Mouse (Mus musculus) right cerebral cortex, postnatal 25 days (tissue): ENCODE data around the gene Sox5.

ENCODE experiments used
- DNase-seq: peaks from one replicate; pipeline ENCODE4 v3.0.0; 2022

Sox5 gene

GRCm38 (mm10) chr6:143900871-143901270, 880.9 kb downstream of the Sox5 start:
- DNase-seq = no peak

- no peak for DNase-seq
These were observed 886.7 kb downstream of the Sox5 start for GRCm38 (mm10) chr6:143895092-143895491.

DNA sequence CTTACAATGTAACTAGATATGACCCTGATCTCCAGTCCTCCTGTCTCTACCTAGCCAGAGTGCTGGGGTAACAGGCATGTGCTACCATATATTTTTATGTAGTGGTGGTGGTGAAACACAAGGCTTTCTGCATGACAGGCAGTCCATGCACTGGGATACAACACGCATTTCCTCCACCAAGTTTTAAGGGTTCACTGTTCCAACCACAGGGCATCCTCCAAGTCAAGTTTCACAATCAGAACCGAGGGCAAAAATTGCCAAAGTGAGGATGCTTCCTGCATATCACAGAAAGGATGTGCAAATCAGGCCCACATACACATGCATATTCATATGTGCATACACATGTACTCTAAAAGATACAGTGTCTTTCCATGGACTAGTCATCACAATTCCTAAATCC, 888.9 kb downstream of the Sox5 start:
- DNase-seq = no peak

GRCm38 (mm10) chr6:143888556-143888955, 893.2 kb downstream of the Sox5 start:
- DNase-seq = no peak

GRCm38 (mm10) chr6:143878525-143878924, 903.3 kb downstream of the Sox5 start:
- no peak for DNase-seq

DNA sequence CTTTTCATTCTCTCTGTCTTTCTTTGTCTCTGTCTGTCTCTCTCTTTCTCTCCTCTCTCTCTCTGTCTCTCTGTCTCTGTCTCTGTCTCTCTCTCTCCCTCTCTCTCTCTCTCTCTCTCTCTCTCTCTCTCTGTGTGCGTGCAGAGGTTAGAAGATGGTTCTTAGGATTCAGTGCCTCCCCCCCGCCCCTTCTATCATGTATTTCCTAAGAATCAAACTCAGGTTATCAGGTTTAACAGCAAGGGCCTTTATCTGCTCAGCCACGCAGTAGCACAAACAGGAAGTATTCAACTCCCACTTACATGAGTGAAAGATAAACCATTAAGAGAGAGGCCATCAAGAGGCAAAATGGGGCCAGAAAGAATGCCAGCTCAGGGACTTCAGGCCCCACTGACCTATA, 913.0 kb downstream of the Sox5 start:
- no peak for DNase-seq

GRCm38 (mm10) chr6:143868155-143868685, 913.6 kb downstream of the Sox5 start:
- no peak for DNase-seq

- no peak for DNase-seq
These were observed 914.7 kb downstream of the Sox5 start for GRCm38 (mm10) chr6:143867029-143867428.

- DNase-seq = no peak
These were observed 915.2 kb downstream of the Sox5 start for GRCm38 (mm10) chr6:143866566-143866965.

DNA sequence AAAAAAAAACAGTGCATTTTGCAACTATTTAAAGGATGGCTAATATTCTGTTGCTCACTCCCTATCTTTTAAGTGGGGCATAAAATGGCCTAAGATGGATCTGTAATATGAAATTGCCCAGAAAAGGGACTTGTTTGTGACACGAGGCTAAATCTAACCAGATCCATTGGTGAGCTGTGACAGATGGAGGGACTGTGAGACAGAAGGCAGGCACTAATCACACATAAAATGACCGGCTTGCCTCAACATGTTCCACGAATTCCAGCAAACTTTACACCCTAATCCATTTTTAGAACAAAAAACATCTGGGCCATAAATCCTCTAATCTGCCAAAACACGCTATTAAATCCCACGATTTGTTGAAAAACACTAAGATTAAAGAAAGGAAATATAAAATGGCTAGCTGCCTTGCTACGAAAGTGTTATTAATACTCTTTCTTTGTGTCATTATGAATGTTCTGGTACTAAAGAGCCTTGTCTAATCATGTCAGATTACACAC, 919.1 kb downstream of the Sox5 start:
- DNase-seq = no peak

DNA sequence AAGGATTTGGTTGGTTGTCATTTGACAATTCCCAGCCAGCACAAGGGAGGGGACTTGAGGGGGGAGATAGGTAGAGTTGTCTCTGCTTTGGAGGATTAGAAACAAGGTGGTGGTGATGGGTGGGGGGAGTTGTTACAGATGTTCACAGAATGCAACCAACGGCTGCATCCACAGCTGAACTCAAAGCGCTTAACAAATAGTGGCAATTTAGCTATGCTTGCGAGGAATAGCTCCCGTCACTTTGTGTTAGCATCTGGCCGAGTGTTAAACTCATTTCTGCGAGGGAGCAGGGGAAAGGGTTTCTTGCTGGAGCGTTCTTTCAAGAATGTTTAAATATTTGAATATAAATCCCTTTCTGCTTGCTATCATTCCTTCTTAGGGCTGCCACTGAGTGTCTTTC, 921.7 kb downstream of the Sox5 start:
- no peak for DNase-seq

DNA sequence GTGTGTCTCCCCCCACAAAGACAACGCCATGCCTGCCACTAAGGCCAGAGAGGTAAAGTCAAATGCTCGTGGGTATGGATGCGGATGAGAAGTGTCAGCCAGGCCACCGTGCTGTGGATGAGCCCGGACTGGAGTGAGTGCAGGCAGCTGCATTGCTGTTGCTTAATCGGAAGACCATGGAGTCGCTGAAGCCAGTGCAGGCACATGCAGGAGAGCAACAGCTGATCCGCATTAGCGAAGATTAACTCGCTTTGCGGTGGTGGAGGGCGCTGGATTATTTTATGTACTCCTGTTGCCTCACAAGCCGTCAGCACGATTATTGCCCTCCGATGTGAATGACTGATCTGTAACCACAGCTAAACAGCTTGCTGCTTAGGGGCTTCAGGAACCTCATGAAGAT, 922.2 kb downstream of the Sox5 start:
- no peak for DNase-seq

- no peak for DNase-seq
These were observed 923.2 kb downstream of the Sox5 start for GRCm38 (mm10) chr6:143858551-143858950.

DNA sequence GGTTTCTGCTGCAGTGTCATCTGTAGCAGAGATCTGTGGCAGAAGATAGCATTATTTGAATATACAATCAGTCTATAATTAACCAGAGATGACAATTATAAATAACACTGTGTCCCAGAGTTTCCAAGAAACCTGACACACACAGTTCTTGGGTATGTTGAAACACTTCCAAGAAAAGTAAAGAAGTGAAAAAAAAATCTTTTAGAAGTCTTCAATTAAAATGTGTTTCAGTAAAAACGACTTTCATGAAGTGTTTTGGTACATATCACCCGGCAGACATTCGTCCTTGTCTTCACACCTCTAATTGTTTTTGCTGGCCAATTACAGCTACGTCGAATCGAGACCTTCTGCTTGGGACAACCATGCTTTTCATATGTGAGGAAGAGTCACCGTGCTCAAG, 924.4 kb downstream of the Sox5 start:
- DNase-seq = no peak

DNA sequence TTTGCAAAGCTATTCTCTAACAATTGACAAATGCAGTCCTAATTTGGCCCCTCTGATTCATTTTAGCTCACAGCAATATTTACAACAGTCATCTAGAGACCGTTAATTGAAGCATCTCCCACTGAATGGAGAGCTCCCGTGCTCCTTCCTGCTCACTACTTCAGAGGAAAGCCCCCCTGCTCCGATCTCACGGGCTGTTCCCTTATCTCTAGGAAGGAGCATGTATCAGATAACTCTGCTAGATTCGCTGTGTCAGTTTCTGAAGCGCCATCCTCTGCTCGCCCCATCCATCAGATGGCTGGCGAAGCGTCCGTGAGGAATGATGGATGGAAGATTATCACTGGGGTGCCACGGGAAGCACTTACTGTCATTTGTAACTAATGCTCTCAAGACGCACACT, 926.4 kb downstream of the Sox5 start:
- no peak for DNase-seq

- peak; percentile 36 for DNase-seq
These were observed 927.7 kb downstream of the Sox5 start for GRCm38 (mm10) chr6:143854031-143854430.

- no peak for DNase-seq
These were observed 936.0 kb downstream of the Sox5 start for GRCm38 (mm10) chr6:143845761-143846160.

DNA sequence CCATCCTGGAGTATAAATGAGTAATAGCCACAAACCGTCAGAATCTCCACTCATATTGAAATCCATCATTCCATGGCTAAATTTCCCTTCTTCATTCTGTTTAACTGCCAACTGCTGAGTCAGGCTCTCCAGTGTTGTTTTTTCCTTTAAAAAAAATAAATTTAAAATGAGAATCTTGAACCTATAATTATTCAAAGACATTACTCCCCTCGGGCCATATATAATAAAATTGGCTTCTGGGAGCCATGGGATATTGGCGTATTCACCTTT, 937.1 kb downstream of the Sox5 start:
- DNase-seq = no peak

- no peak for DNase-seq
These were observed 937.7 kb downstream of the Sox5 start for GRCm38 (mm10) chr6:143843933-143844700.

DNA sequence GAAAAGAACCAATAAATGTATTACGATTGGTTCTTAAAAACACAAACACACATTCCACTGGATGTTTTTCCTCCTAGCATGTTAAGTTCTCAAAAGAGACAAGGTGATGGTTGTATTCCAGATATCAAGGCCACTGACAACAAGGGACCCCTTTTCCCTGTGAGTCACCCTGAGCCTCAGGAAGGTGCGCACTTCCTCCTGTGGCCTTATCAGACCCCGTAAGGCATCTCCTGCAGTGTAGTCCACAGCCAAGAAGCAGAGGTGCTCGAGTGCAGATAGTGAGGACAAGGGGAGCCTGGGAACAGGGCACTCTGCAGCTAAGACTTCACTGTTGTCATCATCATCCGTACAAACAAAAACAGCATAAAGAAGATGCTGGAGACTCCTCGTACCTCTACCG, 939.8 kb downstream of the Sox5 start:
- no peak for DNase-seq

DNA sequence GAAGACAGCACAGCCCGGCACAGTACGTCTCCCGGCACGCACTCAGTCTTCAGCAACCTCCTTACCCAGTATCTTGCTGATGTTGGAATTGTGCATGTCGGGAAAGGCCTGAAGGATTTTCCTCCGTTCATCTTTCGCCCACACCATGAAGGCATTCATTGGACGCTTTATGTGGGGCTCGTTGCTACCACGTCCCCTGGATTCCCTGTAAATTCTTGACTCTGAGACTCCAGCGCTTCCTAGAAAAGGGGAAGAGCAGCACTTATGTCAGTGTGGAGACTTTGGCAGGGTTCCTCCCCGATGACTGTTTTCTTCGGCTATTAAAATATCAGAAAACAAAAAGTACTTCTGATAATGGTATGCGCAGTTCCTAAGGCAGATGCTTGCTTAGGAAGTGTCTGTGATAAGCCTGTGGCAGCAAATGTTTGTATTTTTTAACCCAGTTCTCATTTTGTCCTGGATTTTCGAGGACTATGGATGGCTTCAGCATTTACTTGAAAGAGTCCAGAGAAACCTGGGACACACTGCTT, 940.6 kb downstream of the Sox5 start:
- DNase-seq = no peak

- no peak for DNase-seq
These were observed 943.2 kb downstream of the Sox5 start for GRCm38 (mm10) chr6:143838384-143839076.

DNA sequence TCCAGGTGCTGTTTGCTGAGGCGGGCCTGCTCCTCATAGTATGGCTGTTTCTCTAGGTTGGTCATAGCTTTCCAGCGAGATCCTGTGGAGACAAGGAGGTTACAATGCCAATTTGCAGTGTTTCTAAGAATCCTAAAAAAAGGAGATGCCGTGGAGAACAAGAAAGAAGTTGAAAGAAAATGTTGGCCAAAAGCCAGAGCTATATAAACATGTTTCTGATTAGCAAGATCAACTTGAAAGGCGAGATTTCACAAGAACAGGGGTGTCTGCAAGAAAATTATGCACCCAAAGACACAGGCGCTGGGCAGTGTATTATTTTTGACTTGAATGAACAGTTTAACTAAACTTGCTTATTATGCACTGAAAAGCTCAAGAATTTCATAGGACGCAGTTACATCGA, 946.4 kb downstream of the Sox5 start:
- DNase-seq = no peak

DNA sequence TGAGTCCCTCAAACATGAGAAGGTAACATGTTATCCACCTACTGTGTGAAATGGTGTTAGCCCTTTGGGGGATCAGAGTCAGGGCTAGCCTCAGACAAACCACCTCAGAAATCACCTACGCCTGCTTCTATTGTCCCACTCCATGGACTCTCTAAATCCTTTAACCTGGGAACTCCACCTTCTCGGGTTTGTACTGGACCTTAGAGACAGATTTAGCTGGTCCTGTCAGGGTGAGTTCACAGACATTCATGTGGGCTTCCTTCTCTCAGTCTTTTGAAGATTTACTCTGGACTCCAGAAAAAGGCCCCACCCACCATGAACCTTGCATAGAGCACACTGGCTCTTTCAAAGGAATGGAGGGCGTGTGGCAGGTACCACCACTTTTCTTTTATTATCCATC, 947.8 kb downstream of the Sox5 start:
- DNase-seq = no peak
